Mouse (Mus musculus) lung, postnatal 0 days (tissue): ENCODE measurements around the gene Slc6a17.

Experiments used
- CTCF ChIP-seq: IDR thresholded peaks from 2 replicates; pipeline ENCODE4 v1.5.1; 2016; ENCODE audit warnings: antibody characterized with exemption, mild to moderate bottlenecking
- EP300 ChIP-seq: IDR thresholded peaks from 2 replicates; pipeline ENCODE4 v1.6.1; 2016; ENCODE audit warnings: antibody characterized with exemption, mild to moderate bottlenecking, control low read depth

GRCm38 (mm10) chr3:107488637-107489036 is 29.2 kb downstream of the Slc6a17 start:
- TF ChIP-seq CTCF (no peak), EP300 (no peak)
